Mouse (Mus musculus) mature B cell (primary cell): ENCODE results near the gene Erp44.

Experiments
- in situ Hi-C: fragments of 300-500 bp; cut with MboI; formaldehyde crosslinking; loops from 2 replicates; pipeline ENCODE4 v1.14.3; 2019

Erp44 gene

DNA sequence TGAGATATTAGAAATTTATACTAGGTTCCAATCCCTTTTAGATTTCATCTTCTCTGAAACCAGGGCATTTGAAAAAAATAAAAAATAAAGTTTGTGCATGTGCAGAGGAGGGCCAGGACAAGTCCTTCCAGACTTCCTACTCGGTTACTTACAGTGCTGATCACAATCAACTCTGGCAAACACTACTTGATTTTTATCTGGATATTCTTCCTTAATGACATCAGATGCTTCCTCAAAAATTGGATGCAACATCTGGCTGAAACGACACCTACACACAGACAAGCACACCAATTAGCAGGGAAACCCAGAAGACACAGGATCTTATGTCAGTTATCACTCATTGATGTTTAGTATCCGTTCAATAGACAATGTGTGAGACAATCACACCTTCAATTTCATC lies 42.6 kb downstream of the Erp44 start:
- in situ Hi-C loops: no loop called here

DNA sequence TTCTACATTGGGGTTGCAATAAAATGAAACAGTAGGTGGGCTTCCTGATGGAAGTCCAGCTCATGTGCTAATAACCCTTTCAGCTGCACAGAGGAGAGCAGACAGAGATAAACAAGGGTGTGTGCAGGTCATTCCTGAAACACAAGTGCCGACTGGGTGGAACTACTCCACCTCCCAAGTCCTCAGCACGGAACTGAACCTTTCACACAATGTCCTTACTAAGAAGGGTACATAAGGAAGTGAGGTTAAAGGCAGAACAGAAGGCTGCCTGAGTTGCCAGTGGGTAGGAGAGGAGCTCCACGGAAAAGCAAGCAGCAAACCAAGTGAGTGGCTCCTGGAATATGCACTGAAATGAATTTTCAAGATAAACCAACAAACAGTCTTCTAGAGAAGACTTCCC lies 52.6 kb downstream of the Erp44 start:
- in situ Hi-C loops: loop anchor here (10.0 kb wide), 1 partner anchor 158 kb away; no protein-coding TSS in a partner anchor

DNA sequence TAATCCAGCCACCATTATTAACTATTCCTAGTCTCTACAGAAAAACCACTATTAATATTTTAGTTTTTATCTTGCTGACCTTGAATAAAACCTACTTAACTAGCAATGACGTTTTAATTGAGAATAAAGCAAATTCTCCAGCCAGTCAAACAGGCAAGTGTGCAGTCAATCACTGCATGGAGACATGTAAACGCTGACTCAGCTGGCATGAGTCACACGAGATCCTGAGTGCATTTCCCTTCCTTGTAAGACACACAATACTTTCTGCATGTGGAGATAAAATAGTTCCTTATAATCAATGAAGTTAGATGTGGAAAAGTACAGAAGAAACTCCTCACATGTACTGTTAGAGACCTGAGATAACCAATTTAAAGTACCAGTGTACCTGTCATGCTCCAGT lies 53.8 kb downstream of the Erp44 start:
- in situ Hi-C loops: loop anchor here (10.0 kb wide), 1 partner anchor 159 kb away; no protein-coding TSS in a partner anchor

DNA sequence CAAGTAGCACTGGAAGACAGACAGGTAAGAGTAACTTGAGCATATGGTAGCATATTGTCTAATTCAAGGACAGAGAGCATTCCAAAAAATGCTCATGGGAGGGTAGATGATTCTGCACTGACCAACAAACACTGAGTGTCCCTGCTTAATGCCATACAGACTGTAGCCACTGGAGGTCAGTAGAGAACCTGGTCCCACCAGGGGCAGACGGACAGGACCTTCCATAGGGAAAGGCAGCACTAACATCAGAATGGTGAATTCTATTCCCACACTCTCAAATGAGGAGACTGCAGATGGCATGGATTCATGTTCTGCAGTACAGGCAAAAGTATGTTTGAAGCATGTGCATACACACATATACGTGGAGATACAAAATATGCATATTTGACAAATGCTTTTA lies 54.2 kb downstream of the Erp44 start:
- in situ Hi-C loops: loop anchor here (10.0 kb wide), 1 partner anchor 160 kb away; no protein-coding TSS in a partner anchor

DNA sequence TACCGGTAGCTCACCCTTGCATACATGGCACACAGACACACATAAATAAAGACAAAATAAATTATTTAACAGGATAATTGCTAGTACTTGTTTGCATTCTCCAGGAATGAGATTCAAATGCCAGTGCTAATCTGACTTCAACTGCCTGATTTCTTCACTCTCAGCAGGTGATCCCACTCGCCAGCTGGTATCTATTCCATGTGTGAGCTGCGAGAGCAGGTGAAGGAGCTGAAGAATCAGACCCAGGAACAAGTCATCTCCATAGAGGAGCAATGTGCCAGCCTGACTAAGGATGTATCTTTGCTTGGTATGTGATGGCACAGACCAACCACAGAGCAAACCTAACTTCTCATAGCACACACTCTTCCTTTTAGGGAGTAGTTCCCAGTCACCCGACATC lies 75.8 kb downstream of the Erp44 start:
- in situ Hi-C loops: no loop called here

DNA sequence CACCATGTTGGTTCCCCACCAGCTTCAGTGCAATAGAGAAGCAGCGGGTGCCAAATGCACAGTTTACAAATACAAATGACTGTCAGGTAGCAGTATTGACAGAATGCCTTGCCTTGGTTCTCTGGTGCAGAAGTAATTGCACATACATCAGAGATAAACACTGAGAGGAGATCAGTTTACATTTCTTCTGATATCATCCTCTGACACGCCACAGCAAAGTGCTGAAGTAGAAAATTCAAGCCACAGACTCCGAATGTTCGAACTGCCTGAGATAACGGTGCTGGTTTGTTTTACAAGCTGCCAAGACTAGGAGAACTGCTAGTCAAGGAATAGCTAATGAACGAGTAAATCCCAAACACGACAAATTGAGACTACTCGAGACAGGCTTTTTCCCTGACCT lies 80.9 kb downstream of the Erp44 start:
- in situ Hi-C loops: no loop called here

DNA sequence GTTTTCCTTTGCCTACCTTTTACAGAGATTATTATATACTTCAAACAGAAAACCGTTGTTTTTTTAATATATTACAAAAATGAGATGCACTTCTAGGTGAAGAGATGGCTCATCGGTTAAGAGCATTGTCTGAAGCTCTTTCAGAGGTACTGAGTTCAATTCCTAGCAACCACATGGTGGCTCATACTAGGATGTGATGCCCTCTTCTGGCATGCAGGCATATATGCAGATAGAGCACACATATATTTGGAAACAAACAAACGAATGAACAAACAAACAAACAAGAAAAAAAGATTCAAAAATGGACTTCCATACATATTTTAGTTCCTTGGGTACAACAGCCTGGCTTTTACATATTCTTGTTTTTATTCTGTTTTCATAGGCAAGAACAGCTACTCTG lies 81.4 kb downstream of the Erp44 start:
- in situ Hi-C loops: no loop called here

DNA sequence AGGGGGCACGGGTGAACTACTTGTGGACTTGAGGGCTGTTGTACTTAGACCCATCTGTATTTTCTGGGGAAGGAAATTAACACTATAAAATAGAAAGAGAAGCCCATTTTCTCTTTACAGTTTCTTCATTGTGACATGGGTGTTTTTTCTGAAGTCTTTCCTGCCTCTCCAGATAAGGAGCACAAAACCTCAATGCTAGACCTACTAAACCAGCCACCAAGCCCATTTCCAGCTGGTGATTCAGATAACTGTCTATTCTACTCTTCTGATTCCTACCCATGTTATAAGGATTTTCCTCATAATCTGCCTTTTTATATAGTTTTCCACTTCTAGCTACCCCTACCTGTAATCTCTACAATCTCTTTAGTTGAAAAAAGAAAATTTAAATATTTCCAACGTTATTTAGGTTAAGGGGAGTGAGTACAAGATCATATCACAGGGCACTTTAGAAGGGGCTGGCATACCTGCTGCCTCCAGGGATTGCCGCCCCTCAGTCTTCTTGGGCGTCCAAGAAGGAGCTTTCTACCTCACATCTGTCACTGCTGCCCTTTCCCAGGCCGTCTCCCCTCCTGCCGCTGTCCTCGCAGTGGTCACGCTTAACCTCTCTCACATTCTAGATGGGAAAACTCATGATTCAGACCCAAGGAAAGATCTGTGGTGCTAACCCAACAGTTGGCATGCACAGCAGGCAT lies 97.1 kb downstream of the Erp44 start:
- in situ Hi-C loops: no loop called here

DNA sequence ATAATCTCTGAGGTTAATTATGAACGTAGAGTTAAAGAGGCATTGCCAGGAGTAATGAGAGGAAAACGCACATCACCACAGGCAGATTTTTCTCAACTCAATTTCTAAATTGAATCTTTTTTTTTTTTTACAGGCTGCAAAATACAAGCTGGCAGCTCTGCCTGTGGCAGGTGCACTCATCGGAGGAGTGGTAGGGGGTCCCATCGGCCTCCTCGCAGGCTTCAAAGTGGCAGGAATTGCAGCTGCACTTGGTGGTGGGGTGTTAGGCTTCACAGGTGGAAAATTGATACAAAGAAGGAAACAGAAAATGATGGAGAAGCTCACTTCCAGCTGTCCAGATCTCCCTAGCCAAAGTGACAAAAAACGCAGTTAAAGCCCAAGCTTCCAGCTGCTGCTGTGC lies 98.0 kb downstream of the Erp44 start:
- in situ Hi-C loops: no loop called here

DNA sequence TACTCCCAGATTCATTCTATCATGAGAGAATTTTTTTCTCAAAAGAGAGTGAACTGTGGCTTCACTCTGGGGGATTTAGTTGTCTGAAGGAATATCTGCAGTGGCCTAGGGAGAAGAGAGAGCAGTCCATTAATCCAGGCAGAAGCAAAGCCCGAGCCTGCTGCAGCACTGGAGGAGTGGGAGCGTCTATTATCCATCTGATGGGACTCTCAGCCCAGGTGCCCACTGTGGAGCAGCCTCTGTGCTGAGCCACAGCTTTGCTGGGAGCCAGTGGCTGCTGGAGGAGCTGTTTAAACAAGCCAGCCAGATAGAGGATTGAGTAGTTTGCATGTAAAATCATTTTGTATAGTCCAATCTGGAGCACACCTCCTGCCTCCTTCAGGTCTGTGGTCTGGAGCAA lies 98.4 kb downstream of the Erp44 start:
- in situ Hi-C loops: no loop called here

DNA sequence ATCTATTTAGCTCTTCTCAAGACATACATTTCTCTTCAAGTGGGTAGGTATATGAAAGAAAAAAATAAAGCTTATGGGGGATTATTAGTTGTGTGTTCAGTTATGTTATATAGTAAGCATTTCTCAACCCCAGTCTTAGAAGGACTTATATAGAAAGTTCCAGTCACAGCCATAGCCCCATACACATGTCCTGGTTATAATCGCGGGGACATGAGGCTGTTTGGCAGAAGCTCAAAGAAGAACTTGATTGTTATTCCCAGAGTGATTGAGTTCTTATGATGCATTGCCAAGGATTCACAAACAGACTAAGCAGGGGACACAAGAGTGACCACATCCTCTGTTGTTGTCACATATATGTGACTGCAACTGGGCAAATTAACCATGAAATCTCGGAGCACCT lies 103.7 kb downstream of the Erp44 start:
- in situ Hi-C loops: no loop called here

DNA sequence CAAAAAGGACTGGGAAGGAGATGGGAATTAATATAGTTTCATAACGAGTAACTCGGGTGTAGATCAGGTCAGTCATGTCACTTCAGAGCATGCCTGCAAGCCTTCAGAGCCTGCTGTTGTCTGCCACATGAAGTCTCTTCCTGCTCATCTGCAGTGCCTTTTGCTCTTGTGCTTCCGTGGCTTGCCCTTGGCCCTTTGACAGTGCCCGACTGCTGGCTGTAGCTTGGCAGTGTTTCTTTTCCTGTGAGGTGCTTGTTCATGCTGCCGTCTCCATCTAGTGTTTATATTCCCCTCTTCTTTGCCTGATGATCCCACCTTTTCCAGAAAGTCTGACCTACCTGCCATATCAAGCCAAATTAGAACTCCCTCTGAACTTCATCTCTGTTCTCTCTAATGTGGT lies 115.5 kb downstream of the Erp44 start:
- in situ Hi-C loops: no loop called here

DNA sequence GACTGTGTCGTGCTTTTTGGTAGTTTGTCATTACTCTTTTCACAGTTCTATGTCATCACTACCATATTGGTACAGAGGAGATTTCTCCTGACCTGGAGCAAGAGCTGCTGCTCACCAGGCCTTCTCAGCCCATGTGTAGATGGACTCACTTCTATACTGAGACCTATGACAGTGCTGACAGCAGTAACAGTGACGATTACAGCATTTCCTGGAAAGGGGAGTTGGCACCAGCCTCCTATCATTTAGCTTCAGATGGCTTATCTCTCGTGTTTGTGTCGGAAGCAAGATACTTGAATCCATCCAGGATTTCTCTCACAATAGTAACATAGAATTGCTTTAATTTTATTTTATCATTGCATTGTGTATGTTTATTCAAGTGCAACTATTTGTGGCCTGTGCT lies 119.0 kb downstream of the Erp44 start:
- in situ Hi-C loops: no loop called here

DNA sequence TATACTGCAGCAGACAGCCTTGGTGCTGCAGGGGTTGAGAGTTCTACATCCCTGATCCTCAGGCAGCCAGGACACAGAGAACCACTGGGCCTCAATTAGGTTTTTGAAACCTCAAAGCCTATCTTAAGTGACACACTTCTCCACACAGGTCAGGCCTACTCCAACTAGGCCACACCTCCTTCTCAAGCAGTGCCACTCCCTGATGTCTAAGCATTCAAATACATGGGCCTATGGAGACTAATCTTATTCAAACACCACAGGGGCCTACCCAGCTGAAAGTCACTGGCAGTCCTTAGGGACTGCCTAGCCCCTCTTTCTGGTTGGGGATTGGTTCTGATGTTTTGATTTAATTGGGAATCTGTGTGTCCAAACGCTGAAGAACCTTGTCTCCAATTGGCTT lies 123.5 kb downstream of the Erp44 start:
- in situ Hi-C loops: no loop called here

DNA sequence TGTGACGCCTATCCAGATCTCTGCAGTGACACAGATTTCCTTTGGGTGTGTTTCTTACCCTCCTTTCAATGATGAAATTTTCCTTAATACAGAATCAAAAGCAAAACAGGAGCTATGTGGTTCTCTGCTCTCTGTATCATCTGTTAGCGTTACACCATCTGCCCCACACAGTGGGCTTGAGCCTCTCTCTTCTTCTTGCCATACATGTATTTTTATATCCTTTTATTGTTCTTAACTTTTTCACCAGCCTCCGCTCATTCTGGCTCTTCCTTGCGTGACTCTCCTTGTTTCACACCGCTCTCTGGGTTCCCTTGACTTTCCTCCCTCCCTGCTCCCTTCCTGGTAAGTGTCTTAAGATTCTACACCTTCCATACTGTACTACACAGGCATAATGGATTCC lies 126.1 kb downstream of the Erp44 start:
- in situ Hi-C loops: no loop called here

DNA sequence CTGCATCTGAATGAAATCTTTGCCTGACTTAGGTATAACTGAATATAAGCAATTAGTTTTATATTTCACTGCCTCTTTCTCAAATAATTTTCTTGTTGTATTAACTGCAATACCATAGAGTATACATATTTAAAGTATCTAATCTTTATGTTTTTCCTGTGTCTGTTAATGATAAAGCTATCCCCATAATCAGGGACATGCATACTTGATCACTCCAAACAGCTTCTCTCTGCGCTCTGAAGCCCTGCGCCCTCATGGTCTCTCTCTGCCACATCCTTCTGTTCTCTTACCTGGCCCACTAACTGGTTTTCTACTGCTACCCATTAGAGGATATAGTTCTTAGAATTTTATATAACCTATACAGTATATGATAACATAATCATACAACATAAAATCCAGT lies 129.9 kb downstream of the Erp44 start:
- in situ Hi-C loops: no loop called here
